Mouse (Mus musculus): Measurements from ENCODE around the gene Tecpr1. TPM values are rescaled to one million over a fixed set of nuclear protein-coding genes. Genes with fewer than 3 reads are reported as not detected.

Gene Tecpr1
- total and polyA plus RNA-seq, 3 experiments: 2.8 to 6.2 (median 6.0) TPM

GRCm38 (mm10) chr5:144222811-144223502 lies 458 bp downstream of the Tecpr1 start:
- Histone ChIP-seq H3K4me3 (replicated peaks in 1 of 3; ENCODE audit: low read depth in 2 of 3, low read length in 2 of 3, poor library complexity in 1 of 3) (peak overlapping the region; percentile 74 to 93 (median 81)), H3K79me2 (replicated peaks; ENCODE audit: control insufficient read depth, extremely low read depth, insufficient read depth, poor library complexity, severe bottlenecking) (no peaks in the 10 kb centered on the region), H3K36me3 (replicated peaks in 1 of 2; ENCODE audit: control insufficient read depth in 1 of 2, insufficient read depth in 1 of 2, low read length in 1 of 2) (peaks cover 0 to 8% of the 10 kb centered on the region in 2 experiments), H3K4me2 (ENCODE audit: insufficient read depth, low read depth, poor library complexity, severe bottlenecking) (peak overlapping the region; percentile 77), H3K4me1 (ENCODE audit: control insufficient read depth in 1 of 2, insufficient read depth in 2 of 2) (peaks cover 2 to 26% of the 10 kb centered on the region in 2 experiments; a peak in 2 of 4 replicates), H3K27me3 (replicated peaks) (no peaks in the 10 kb centered on the region), H3K9me3 (replicated peaks; ENCODE audit: low read length) (no peaks in the 10 kb centered on the region), H3K27ac (ENCODE audit: insufficient read depth, low read depth) (no peak overlapping the region), H3K9ac (ENCODE audit: insufficient read depth, low read depth) (peak overlapping the region; percentile 62)
- in situ Hi-C loops (cut with MboI; ENCODE audit: low pct_ligation_motif_present, low pct_unique_long_range_greater_than_20kb, low sequenced_read_pairs) (loop anchor here (25.0 kb wide), 1 partner anchor 514 kb away; no protein-coding TSS in a partner anchor), dilution Hi-C loops (cut with MboI; ENCODE audit: extremely low pct_ligation_motif_present, extremely low pct_unique_long_range_greater_than_20kb, low sequenced_read_pairs) (no loop called here)
- TF ChIP-seq MAX (IDR thresholded peaks at IDR 0.05; ENCODE audit: low read length) (0 out of 2 replicates have a peak, but pooled peaks have one; percentile 9), GABPA (IDR thresholded peaks at IDR 0.05; ENCODE audit: insufficient replicate concordance, low read depth, low read length) (no peak)
- DNase-seq (ENCODE audit: extremely low read depth): peak; percentile 2

DNA sequence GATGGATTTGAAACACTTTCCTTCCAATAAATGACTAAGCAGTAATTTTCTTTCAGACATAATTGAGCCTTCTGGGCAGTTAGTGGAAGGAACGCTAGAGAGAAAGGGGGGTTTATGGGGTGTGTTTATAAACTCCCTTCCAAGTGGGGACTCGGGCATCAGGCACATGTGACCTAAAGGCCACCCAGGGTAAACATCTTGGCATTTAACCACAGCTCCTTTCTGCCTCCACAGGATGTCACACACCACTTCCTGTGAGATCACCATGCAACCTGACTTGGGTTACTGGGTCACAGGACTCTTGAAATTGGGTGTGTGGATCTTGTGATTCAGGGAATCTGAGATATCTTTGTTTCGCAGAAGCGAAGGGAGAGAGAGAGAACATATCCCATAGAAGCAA lies 2.1 kb downstream of the Tecpr1 start:
- no peak overlapping the region for H3K4me3 ChIP-seq (replicated peaks in 1 of 3; ENCODE audit: low read depth in 2 of 3, low read length in 2 of 3, poor library complexity in 1 of 3)
- no peaks in the 10 kb centered on the region for H3K27me3 ChIP-seq (replicated peaks)
- H3K4me2 ChIP-seq (ENCODE audit: insufficient read depth, low read depth, poor library complexity, severe bottlenecking): no peak overlapping the region
- peak; percentile 16 for DNase-seq (ENCODE audit: extremely low read depth)
- H3K36me3 ChIP-seq (replicated peaks in 1 of 2; ENCODE audit: control insufficient read depth in 1 of 2, insufficient read depth in 1 of 2, low read length in 1 of 2): peaks cover 0 to 18% of the 10 kb centered on the region in 2 experiments
- dilution Hi-C loops (cut with MboI; ENCODE audit: extremely low pct_ligation_motif_present, extremely low pct_unique_long_range_greater_than_20kb, low sequenced_read_pairs) (no loop called here), in situ Hi-C loops (cut with MboI; ENCODE audit: low pct_ligation_motif_present, low pct_unique_long_range_greater_than_20kb, low sequenced_read_pairs) (loop anchor here (25.0 kb wide), 1 partner anchor 516 kb away; no protein-coding TSS in a partner anchor)
- no peaks in the 10 kb centered on the region for H3K9me3 ChIP-seq (replicated peaks; ENCODE audit: low read length)
- H3K9ac ChIP-seq (ENCODE audit: insufficient read depth, low read depth): no peak overlapping the region
- TF ChIP-seq RAD21 (IDR thresholded peaks at IDR 0.05; ENCODE audit: low read depth, low read length): no peak
- no peak for TF ChIP-seq CHD1 (IDR thresholded peaks at IDR 0.05; ENCODE audit: low read depth, low read length)
- TF ChIP-seq BHLHE40 (IDR thresholded peaks at IDR 0.05; ENCODE audit: low read depth, low read length): peak; percentile 34; the same call in 1 of the 2 replicates
- TF ChIP-seq CTCF (conservative IDR thresholded peaks at IDR 0.05 in 1 of 2, IDR thresholded peaks at IDR 0.05 in 1 of 2; ENCODE audit: low read depth in 2 of 2, low read length in 2 of 2): no peak
- peaks cover 2 to 27% of the 10 kb centered on the region in 2 experiments; a peak in 2 of 4 replicates for H3K4me1 ChIP-seq (ENCODE audit: control insufficient read depth in 1 of 2, insufficient read depth in 2 of 2)
- no peaks in the 10 kb centered on the region for H3K79me2 ChIP-seq (replicated peaks; ENCODE audit: control insufficient read depth, extremely low read depth, insufficient read depth, poor library complexity, severe bottlenecking)
- H3K27ac ChIP-seq (ENCODE audit: insufficient read depth, low read depth): no peak overlapping the region

- no peak overlapping the region for H3K27ac ChIP-seq (ENCODE audit: insufficient read depth, low read depth)
- H3K9me3 ChIP-seq (replicated peaks; ENCODE audit: low read length): no peaks in the 10 kb centered on the region
- no peak for TF ChIP-seq IRF4 (IDR thresholded peaks at IDR 0.05; ENCODE audit: low read depth, low read length)
- H3K4me3 ChIP-seq (replicated peaks in 1 of 3; ENCODE audit: low read depth in 2 of 3, low read length in 2 of 3, poor library complexity in 1 of 3): no peak overlapping the region
- in situ Hi-C loops (cut with MboI; ENCODE audit: low pct_ligation_motif_present, low pct_unique_long_range_greater_than_20kb, low sequenced_read_pairs) (loop anchor here (25.0 kb wide), 1 partner anchor 517 kb away; no protein-coding TSS in a partner anchor), dilution Hi-C loops (cut with MboI; ENCODE audit: extremely low pct_ligation_motif_present, extremely low pct_unique_long_range_greater_than_20kb, low sequenced_read_pairs) (no loop called here)
- H3K27me3 ChIP-seq (replicated peaks): no peaks in the 10 kb centered on the region
- no peak overlapping the region for H3K9ac ChIP-seq (ENCODE audit: insufficient read depth, low read depth)
- H3K79me2 ChIP-seq (replicated peaks; ENCODE audit: control insufficient read depth, extremely low read depth, insufficient read depth, poor library complexity, severe bottlenecking): no peaks in the 10 kb centered on the region
- peaks cover 10 to 39% of the 10 kb centered on the region in 2 experiments for H3K4me1 ChIP-seq (ENCODE audit: control insufficient read depth in 1 of 2, insufficient read depth in 2 of 2)
- H3K36me3 ChIP-seq (replicated peaks in 1 of 2; ENCODE audit: control insufficient read depth in 1 of 2, insufficient read depth in 1 of 2, low read length in 1 of 2): peaks cover 0 to 28% of the 10 kb centered on the region in 2 experiments
- DNase-seq (ENCODE audit: extremely low read depth): no peak
- no peak overlapping the region for H3K4me2 ChIP-seq (ENCODE audit: insufficient read depth, low read depth, poor library complexity, severe bottlenecking)
Measured at GRCm38 (mm10) chr5:144219936-144220335, 3.5 kb downstream of the Tecpr1 start.
